Mouse (Mus musculus) stomach, embryonic 14.5 days (tissue): ENCODE results near the gene Nfkb2. TPM values are rescaled to one million over a fixed set of nuclear protein-coding genes. Genes with fewer than 3 reads are reported as not detected.

Experiments used
- ATAC-seq: fragments of 200-750 bp; cut with Nextera tagmentation; 2 replicates; pipeline ENCODE4 v1.8.0; 2017; ENCODE audit warnings: low read depth, moderate TSS enrichment; ENCODE audit not compliant: insufficient number of reproducible peaks, insufficient read depth, low FRiP score
- H3K27ac ChIP-seq: fragments of 300-500 bp; sonication (generic); 2 replicates; pipeline ENCODE4 v1.5.1; 2014; ENCODE audit warnings: mild to moderate bottlenecking, low read length, moderate library complexity, mixed read lengths
- H3K27me3 ChIP-seq: fragments of 300-500 bp; sonication (generic); 2 replicates; pipeline ENCODE4 v1.6.1; 2014; ENCODE audit warnings: low read length, control low read depth, mixed read lengths; ENCODE audit not compliant: control insufficient read depth, insufficient read depth
- H3K36me3 ChIP-seq: fragments of 300-500 bp; sonication (generic); 2 replicates; pipeline ENCODE4 v1.6.1; 2014; ENCODE audit warnings: mild to moderate bottlenecking, control low read depth, low read length, moderate library complexity, mixed read lengths; ENCODE audit not compliant: control insufficient read depth, insufficient read depth
- H3K4me1 ChIP-seq: fragments of 300-500 bp; sonication (generic); 2 replicates; pipeline ENCODE4 v1.6.1; 2014; ENCODE audit warnings: low read length, control low read depth, mixed read lengths; ENCODE audit not compliant: control insufficient read depth, insufficient read depth
- H3K4me2 ChIP-seq: fragments of 300-500 bp; sonication (generic); replicated peaks from 2 replicates; pipeline ENCODE4 v1.6.1; 2014; ENCODE audit warnings: low read depth, low read length, control low read depth
- H3K4me3 ChIP-seq: fragments of 300-500 bp; sonication (generic); 2 replicates; pipeline ENCODE4 v1.5.1; 2014; ENCODE audit warnings: low read depth, low read length, control low read depth
- H3K9ac ChIP-seq: fragments of 300-500 bp; sonication (generic); replicated peaks from 2 replicates; pipeline ENCODE4 v1.6.1; 2014; ENCODE audit warnings: low read depth, mild to moderate bottlenecking, control low read depth, low read length, moderate library complexity, mixed read lengths
- H3K9me3 ChIP-seq: fragments of 300-500 bp; sonication (generic); 2 replicates; pipeline ENCODE4 v1.6.1; 2016; ENCODE audit warnings: low read depth, low read length, control low read depth; ENCODE audit not compliant: control insufficient read depth
- WGBS: fragments of 180-500 bp; shearing (Covaris S2); extraction: QIAGEN DNeasy Blood & Tissue Kit; methylation state at CpG from one replicate; pipeline ENCODE4 v1.1.7; 2014; 5-methylcytosine and 5-hydroxymethylcytosine counted together
- polyA plus RNA-seq: library from polyadenylated mRNA; unstranded; fragments of >200 nt; fragmentation: Nextera tagmentation; extraction: Ambion mirVana; gene quantifications from 2 replicates; pipeline ENCODE4 v1.2.1, GENCODE M21; 2014

Gene Nfkb2
- polyA plus RNA-seq, 1 experiment from 2014 or later: 10.1 TPM

- Histone ChIP-seq H3K9me3 (no peaks in the 10 kb centered on the region), H3K27me3 (no peaks in the 10 kb centered on the region), H3K4me1 (peaks cover 9% of the 10 kb centered on the region; the same call in 1 of the 2 replicates), H3K4me2 (peak overlapping the region; percentile 62), H3K27ac (no peak overlapping the region), H3K36me3 (no peaks in the 10 kb centered on the region), H3K4me3 (peak overlapping the region; percentile 59), H3K9ac (peak overlapping the region; percentile 49)
- 38% methylated on average over 15 of the region's 15 CpGs for WGBS
- no peak; the same call in 1 of the 2 replicates for ATAC-seq
Measured at GRCm38 (mm10) chr19:46337719-46338330, 33.7 kb downstream of the Nfkb2 start.

- Histone ChIP-seq H3K4me2 (peak within 1 kb of the TSS; percentile 62), H3K4me1 (peaks cover 9% of the 10 kb centered on the region; the same call in 1 of the 2 replicates), H3K27me3 (no peaks in the 10 kb centered on the region), H3K4me3 (peak within 1 kb of the TSS; percentile 59), H3K9ac (peak within 1 kb of the TSS; percentile 49), H3K27ac (peak within 1 kb of the TSS; percentile 21), H3K36me3 (no peaks in the 10 kb centered on the region), H3K9me3 (no peaks in the 10 kb centered on the region)
- under 1% methylated on average over 31 of the region's 31 CpGs for WGBS
- ATAC-seq: peak; percentile 89
Measured at GRCm38 (mm10) chr19:46338331-46338936, 34.3 kb downstream of the Nfkb2 start, which contains the start of gene Cuedc2. TSS of gene Cuedc2 (minus strand) at chr19:46338702.

- 0 out of 2 replicates have a peak overlapping the region, but pooled peaks have one; percentile 49 for H3K9ac ChIP-seq
- WGBS: 54% methylated on average over 6 of the region's 6 CpGs
- no peak for ATAC-seq
- no peaks in the 10 kb centered on the region for H3K36me3 ChIP-seq
- H3K27me3 ChIP-seq: no peaks in the 10 kb centered on the region
- peak overlapping the region; percentile 10; the same call in 1 of the 2 replicates for H3K27ac ChIP-seq
- H3K4me3 ChIP-seq: peak overlapping the region; percentile 59; the same call in 1 of the 2 replicates
- peaks cover 9% of the 10 kb centered on the region; the same call in 1 of the 2 replicates for H3K4me1 ChIP-seq
- H3K9me3 ChIP-seq: no peaks in the 10 kb centered on the region
- peak overlapping the region; percentile 62 for H3K4me2 ChIP-seq
Measured at GRCm38 (mm10) chr19:46338942-46339286, 34.8 kb downstream of the Nfkb2 start.

- H3K4me3 ChIP-seq: no peak overlapping the region
- H3K27me3 ChIP-seq: no peaks in the 10 kb centered on the region
- peak overlapping the region; percentile 62; the same call in 1 of the 2 replicates for H3K4me2 ChIP-seq
- ATAC-seq: no peak
- peaks cover 9% of the 10 kb centered on the region; the same call in 1 of the 2 replicates for H3K4me1 ChIP-seq
- H3K27ac ChIP-seq: peak overlapping the region; percentile 21; the same call in 1 of the 2 replicates
- H3K9me3 ChIP-seq: no peaks in the 10 kb centered on the region
- no peak overlapping the region for H3K9ac ChIP-seq
- 79% methylated on average over 7 of the region's 7 CpGs for WGBS
- H3K36me3 ChIP-seq: no peaks in the 10 kb centered on the region
Measured at GRCm38 (mm10) chr19:46339287-46339971, 35.3 kb downstream of the Nfkb2 start.

- 20% methylated on average over 7 of the region's 7 CpGs for WGBS
- Histone ChIP-seq H3K9ac (no peak overlapping the region), H3K36me3 (no peaks in the 10 kb centered on the region), H3K4me2 (no peak overlapping the region), H3K4me1 (0 out of 2 replicates have a peak, but pooled peaks cover 9% of the 10 kb centered on the region), H3K4me3 (no peak overlapping the region), H3K27me3 (no peaks in the 10 kb centered on the region), H3K9me3 (no peaks in the 10 kb centered on the region), H3K27ac (no peak overlapping the region)
- no peak for ATAC-seq
Measured at GRCm38 (mm10) chr19:46344710-46345419, 40.7 kb downstream of the Nfkb2 start.

- Histone ChIP-seq H3K36me3 (no peaks in the 10 kb centered on the region), H3K9ac (no peak overlapping the region), H3K4me1 (0 out of 2 replicates have a peak, but pooled peaks cover 10% of the 10 kb centered on the region), H3K9me3 (no peaks in the 10 kb centered on the region), H3K27ac (no peak overlapping the region), H3K27me3 (no peaks in the 10 kb centered on the region), H3K4me2 (no peak overlapping the region), H3K4me3 (no peak overlapping the region)
- 97% methylated on average over 1 of the region's 1 CpGs for WGBS
- no peak for ATAC-seq
Measured at GRCm38 (mm10) chr19:46347146-46347545, 43.0 kb downstream of the Nfkb2 start.

GRCm38 (mm10) chr19:46347936-46348668 lies 44.0 kb downstream of the Nfkb2 start:
- Histone ChIP-seq H3K4me3 (peak overlapping the region; percentile 66), H3K27ac (peak overlapping the region; percentile 82; the same call in 1 of the 2 replicates), H3K4me1 (0 out of 2 replicates have a peak, but pooled peaks cover 10% of the 10 kb centered on the region), H3K36me3 (no peaks in the 10 kb centered on the region), H3K27me3 (no peaks in the 10 kb centered on the region), H3K9ac (peak overlapping the region; percentile 65), H3K4me2 (peak overlapping the region; percentile 67), H3K9me3 (no peaks in the 10 kb centered on the region)
- no peak for ATAC-seq
- 30% methylated on average over 14 of the region's 14 CpGs for WGBS
